Mouse (Mus musculus) heart, embryonic 12.5 days (tissue): Measurements from ENCODE around the gene Rxylt1. TPM values are rescaled to one million over a fixed set of nuclear protein-coding genes. Genes with fewer than 3 reads are reported as not detected.

Experiments used
- ATAC-seq: fragments of 200-750 bp; cut with Nextera tagmentation; 2 replicates; pipeline ENCODE4 v1.8.0; 2017; ENCODE audit warnings: moderate TSS enrichment, moderate library complexity; ENCODE audit not compliant: insufficient number of reproducible peaks, low FRiP score
- H3K27ac ChIP-seq: fragments of 300-500 bp; sonication (generic); 2 replicates; pipeline ENCODE4 v1.5.1; 2016; ENCODE audit warnings: mild to moderate bottlenecking, moderate library complexity; ENCODE audit not compliant: poor library complexity, severe bottlenecking
- H3K27me3 ChIP-seq: fragments of 300-500 bp; sonication (generic); replicated peaks from 2 replicates; pipeline ENCODE4 v1.6.1; 2016; ENCODE audit warnings: mild to moderate bottlenecking, moderate library complexity
- H3K36me3 ChIP-seq: fragments of 300-500 bp; sonication (generic); 2 replicates; pipeline ENCODE4 v1.6.1; 2016; ENCODE audit warnings: mild to moderate bottlenecking, moderate library complexity
- H3K4me1 ChIP-seq: fragments of 300-500 bp; sonication (generic); replicated peaks from 2 replicates; pipeline ENCODE4 v1.6.1; 2016; ENCODE audit warnings: mild to moderate bottlenecking
- H3K4me2 ChIP-seq: fragments of 300-500 bp; sonication (generic); 2 replicates; pipeline ENCODE4 v1.6.1; 2016; ENCODE audit warnings: mild to moderate bottlenecking, moderate library complexity
- H3K4me3 ChIP-seq: fragments of 300-500 bp; sonication (generic); 2 replicates; pipeline ENCODE4 v1.5.1; 2016; ENCODE audit warnings: mild to moderate bottlenecking
- H3K9ac ChIP-seq: fragments of 300-500 bp; sonication (generic); 2 replicates; pipeline ENCODE4 v1.6.1; 2016; ENCODE audit warnings: mild to moderate bottlenecking, moderate library complexity
- H3K9me3 ChIP-seq: fragments of 300-500 bp; sonication (generic); replicated peaks from 2 replicates; pipeline ENCODE4 v1.6.1; 2016; ENCODE audit warnings: mild to moderate bottlenecking, moderate library complexity
- WGBS: fragments of 180-500 bp; shearing (Covaris S2); methylation state at CpG from one replicate; pipeline ENCODE4 v1.1.7; 2016; 5-methylcytosine and 5-hydroxymethylcytosine counted together
- polyA plus RNA-seq: library from polyadenylated mRNA; unstranded; fragments of >200 nt; fragmentation: Nextera tagmentation; extraction: Ambion mirVana; gene quantifications from 2 replicates; pipeline ENCODE4 v1.2.1, GENCODE M21; 2016

The Rxylt1 gene
- polyA plus RNA-seq, 1 experiment from 2014 or later = 43.5 TPM

- ATAC-seq = no peak
- H3K9me3 ChIP-seq = peaks cover 4% of the 10 kb centered on the region; the same call in 1 of the 2 replicates
- no peak overlapping the region for H3K4me2 ChIP-seq
- peaks cover 9% of the 10 kb centered on the region; the same call in 1 of the 2 replicates for H3K36me3 ChIP-seq
- H3K27ac ChIP-seq = no peak overlapping the region
- H3K4me3 ChIP-seq = no peak overlapping the region
- no peak overlapping the region for H3K9ac ChIP-seq
- peaks cover 4% of the 10 kb centered on the region for H3K4me1 ChIP-seq
- no peaks in the 10 kb centered on the region for H3K27me3 ChIP-seq
- 45% methylated on average over 4 of the region's 4 CpGs for WGBS
These were observed 56.8 kb downstream of the Rxylt1 start for GRCm38 (mm10) chr10:122040372-122040771.

- H3K4me2 ChIP-seq = no peak overlapping the region
- peaks cover 4% of the 10 kb centered on the region; the same call in 1 of the 2 replicates for H3K9me3 ChIP-seq
- peaks cover 4% of the 10 kb centered on the region for H3K4me1 ChIP-seq
- no peak overlapping the region for H3K27ac ChIP-seq
- no peak overlapping the region for H3K9ac ChIP-seq
- WGBS = 85% methylated on average over 4 of the region's 4 CpGs
- H3K4me3 ChIP-seq = no peak overlapping the region
- H3K36me3 ChIP-seq = peaks cover 9% of the 10 kb centered on the region; the same call in 1 of the 2 replicates
- H3K27me3 ChIP-seq = peaks cover 4% of the 10 kb centered on the region; the same call in 1 of the 2 replicates
- ATAC-seq = no peak
These were observed 57.6 kb downstream of the Rxylt1 start for GRCm38 (mm10) chr10:122039566-122039965.

GRCm38 (mm10) chr10:122038554-122038953 is 58.6 kb downstream of the Rxylt1 start:
- Histone ChIP-seq H3K27ac (no peak overlapping the region), H3K4me3 (no peak overlapping the region), H3K27me3 (peaks cover 14% of the 10 kb centered on the region), H3K9ac (no peak overlapping the region), H3K4me2 (0 out of 2 replicates have a peak overlapping the region, but pooled peaks have one; percentile 6), H3K9me3 (peaks cover 4% of the 10 kb centered on the region; the same call in 1 of the 2 replicates), H3K4me1 (peaks cover 4% of the 10 kb centered on the region), H3K36me3 (peaks cover 9% of the 10 kb centered on the region; the same call in 1 of the 2 replicates)
- 59% methylated on average over 3 of the region's 3 CpGs for WGBS
- no peak for ATAC-seq

GRCm38 (mm10) chr10:122033271-122033670 is 63.9 kb downstream of the Rxylt1 start:
- no peak overlapping the region for H3K4me3 ChIP-seq
- no peak for ATAC-seq
- peaks cover 6% of the 10 kb centered on the region; the same call in 1 of the 2 replicates for H3K9me3 ChIP-seq
- H3K27ac ChIP-seq = no peak overlapping the region
- 77% methylated on average over 5 of the region's 5 CpGs for WGBS
- peaks cover 9% of the 10 kb centered on the region; the same call in 1 of the 2 replicates for H3K36me3 ChIP-seq
- no peaks in the 10 kb centered on the region for H3K4me1 ChIP-seq
- no peak overlapping the region for H3K9ac ChIP-seq
- peaks cover 39% of the 10 kb centered on the region for H3K27me3 ChIP-seq
- no peak overlapping the region for H3K4me2 ChIP-seq

GRCm38 (mm10) chr10:122030420-122030819 is 66.8 kb downstream of the Rxylt1 start:
- no peaks in the 10 kb centered on the region for H3K36me3 ChIP-seq
- WGBS = 78% methylated on average over 5 of the region's 5 CpGs
- no peak overlapping the region for H3K4me3 ChIP-seq
- no peak overlapping the region for H3K4me2 ChIP-seq
- H3K27ac ChIP-seq = no peak overlapping the region
- peaks cover 8% of the 10 kb centered on the region for H3K4me1 ChIP-seq
- ATAC-seq = no peak
- 0 out of 2 replicates have a peak, but pooled peaks cover 6% of the 10 kb centered on the region for H3K9me3 ChIP-seq
- peaks cover 48% of the 10 kb centered on the region for H3K27me3 ChIP-seq
- no peak overlapping the region for H3K9ac ChIP-seq

- no peak for ATAC-seq
- Histone ChIP-seq H3K27ac (no peak overlapping the region), H3K4me2 (no peak overlapping the region), H3K36me3 (no peaks in the 10 kb centered on the region), H3K27me3 (peaks cover 45% of the 10 kb centered on the region), H3K9me3 (0 out of 2 replicates have a peak, but pooled peaks cover 6% of the 10 kb centered on the region), H3K4me1 (peaks cover 13% of the 10 kb centered on the region), H3K9ac (no peak overlapping the region), H3K4me3 (no peak overlapping the region)
- 80% methylated on average over 7 of the region's 7 CpGs for WGBS
These were observed 67.4 kb downstream of the Rxylt1 start for GRCm38 (mm10) chr10:122029738-122030137.

Other genes starting within 250 kb of the Rxylt1 start
- 8.5 and 8.6 TPM in 2 replicates for gene Srgap1, start 50.1 kb downstream of the Rxylt1 start, polyA plus RNA-seq